Mouse (Mus musculus) limb, embryonic 11.5 days (tissue): ENCODE measurements around the gene Pde10a. TPM values are rescaled to one million over a fixed set of nuclear protein-coding genes. Genes with fewer than 3 reads are reported as not detected.

ENCODE experiments used
- ATAC-seq: fragments of 200-750 bp; cut with Nextera tagmentation; 2 replicates; pipeline ENCODE4 v1.8.0; 2017; ENCODE audit warnings: low read depth; ENCODE audit not compliant: insufficient number of reproducible peaks, low FRiP score, low TSS enrichment
- DNase-seq: peaks from one replicate; pipeline ENCODE4 v3.0.0-alpha.2; 2015; ENCODE audit warnings: low spot score
- H3K27ac ChIP-seq: fragments of 300-500 bp; sonication (generic); replicated peaks from 2 replicates; pipeline ENCODE4 v1.5.1; 2014; ENCODE audit warnings: low read depth, mild to moderate bottlenecking, low read length
- H3K27me3 ChIP-seq: fragments of 300-500 bp; sonication (generic); 2 replicates; pipeline ENCODE4 v1.6.1; 2014; ENCODE audit warnings: mild to moderate bottlenecking, low read length, mixed read lengths; ENCODE audit not compliant: control insufficient read depth, insufficient read depth
- H3K36me3 ChIP-seq: fragments of 300-500 bp; sonication (generic); 2 replicates; pipeline ENCODE4 v1.6.1; 2014; ENCODE audit warnings: mild to moderate bottlenecking, low read length, moderate library complexity, mixed read lengths; ENCODE audit not compliant: control insufficient read depth, insufficient read depth
- H3K4me1 ChIP-seq: fragments of 300-500 bp; sonication (generic); 2 replicates; pipeline ENCODE4 v1.6.1; 2014; ENCODE audit warnings: low read length, mixed read lengths; ENCODE audit not compliant: control insufficient read depth, insufficient read depth
- H3K4me2 ChIP-seq: fragments of 300-500 bp; sonication (generic); 2 replicates; pipeline ENCODE4 v1.6.1; 2014; ENCODE audit warnings: low read depth, mild to moderate bottlenecking, moderate library complexity; ENCODE audit not compliant: severe bottlenecking
- H3K4me3 ChIP-seq: fragments of 300-500 bp; sonication (generic); 2 replicates; pipeline ENCODE4 v1.5.1; 2014; ENCODE audit warnings: low read depth, low read length
- H3K9ac ChIP-seq: fragments of 300-500 bp; sonication (generic); 2 replicates; pipeline ENCODE4 v1.6.1; 2014; ENCODE audit warnings: mild to moderate bottlenecking, low read length
- H3K9me3 ChIP-seq: fragments of 300-500 bp; sonication (generic); 2 replicates; pipeline ENCODE4 v1.6.1; 2016; ENCODE audit warnings: low read length; ENCODE audit not compliant: control insufficient read depth
- WGBS: fragments of 180-500 bp; shearing (Covaris S2); extraction: QIAGEN DNeasy Blood & Tissue Kit; methylation state at CpG from one replicate; pipeline ENCODE4 v1.1.7; 2014; 5-methylcytosine and 5-hydroxymethylcytosine counted together
- polyA plus RNA-seq: library from polyadenylated mRNA; unstranded; fragments of >200 nt; fragmentation: Nextera tagmentation; extraction: Ambion mirVana; gene quantifications from 2 replicates; pipeline ENCODE4 v1.2.1, GENCODE M21; 2014

Pde10a gene
- polyA plus RNA-seq, 1 experiment from 2014 or later: 0.77 TPM

DNA sequence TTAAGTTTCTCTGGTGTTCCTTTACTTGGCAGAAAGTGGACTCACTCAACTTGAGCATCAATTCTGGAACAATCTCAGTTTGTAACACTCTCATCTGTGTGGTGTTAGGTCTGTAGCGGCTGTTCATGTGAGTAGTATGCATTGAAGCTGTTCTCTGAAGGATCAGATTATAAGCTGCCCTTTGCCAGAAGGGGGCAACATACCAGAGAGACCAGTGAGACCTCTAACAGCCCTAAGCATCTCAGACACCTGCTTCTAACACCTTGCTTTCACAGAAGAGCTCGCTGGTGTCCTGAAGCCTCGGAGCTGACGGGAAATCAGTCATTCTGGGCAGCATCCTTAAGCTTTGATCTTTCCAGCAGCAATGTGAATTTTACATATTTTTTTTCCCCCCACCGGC is 505.0 kb downstream of the Pde10a start:
- DNase-seq (no peak), ATAC-seq (no peak)
- WGBS: 51% methylated on average over 5 of the region's 5 CpGs
- Histone ChIP-seq H3K4me1 (no peaks in the 10 kb centered on the region), H3K9me3 (no peaks in the 10 kb centered on the region), H3K9ac (no peak overlapping the region), H3K27ac (no peak overlapping the region), H3K4me2 (no peak overlapping the region), H3K36me3 (no peaks in the 10 kb centered on the region), H3K27me3 (no peaks in the 10 kb centered on the region), H3K4me3 (no peak overlapping the region)

DNA sequence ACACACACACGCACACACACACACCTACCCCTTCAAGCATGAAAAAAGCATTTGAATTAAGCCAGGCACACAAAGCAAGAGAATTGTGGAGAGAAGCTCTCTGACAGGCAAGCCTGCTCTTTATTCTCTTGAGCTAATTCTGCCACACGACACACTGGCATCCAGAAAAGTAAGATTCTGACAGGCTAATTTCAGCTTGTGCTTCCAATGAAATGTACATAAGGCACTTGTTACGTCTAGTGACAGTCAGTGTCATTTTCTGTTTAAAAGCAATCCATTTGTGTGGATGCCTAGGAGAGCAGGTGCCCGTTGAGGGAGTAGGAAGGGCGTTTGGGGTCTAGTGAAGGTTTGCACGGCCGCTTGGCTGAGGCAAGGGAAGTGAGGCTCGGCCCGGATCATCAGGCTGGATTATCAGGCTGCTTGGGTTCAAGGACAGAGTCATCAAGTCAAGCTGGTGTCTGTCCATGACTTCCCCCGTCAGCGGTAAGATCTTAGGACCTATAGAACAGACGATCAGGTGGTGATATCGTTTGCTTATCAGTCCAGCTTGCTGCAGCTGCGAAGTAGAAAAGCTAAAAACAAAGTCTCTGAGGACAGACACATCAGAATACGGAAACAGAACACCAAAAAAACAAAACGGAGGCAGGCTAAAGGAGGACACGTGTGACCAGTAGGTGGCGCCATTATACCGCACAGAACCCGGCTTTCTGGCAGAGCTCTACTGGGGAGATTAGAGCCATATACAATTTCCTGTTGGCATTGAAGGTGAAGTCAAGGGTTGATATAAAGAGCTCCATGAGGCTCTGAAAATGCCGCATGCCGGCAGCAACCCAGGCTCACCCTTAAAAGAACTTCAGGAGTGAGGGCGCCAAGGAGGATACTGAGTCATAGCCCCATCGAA is 506.3 kb downstream of the Pde10a start:
- ATAC-seq (no peak), DNase-seq (peak; percentile 86)
- Histone ChIP-seq H3K27ac (no peak overlapping the region), H3K36me3 (no peaks in the 10 kb centered on the region), H3K9me3 (no peaks in the 10 kb centered on the region), H3K27me3 (no peaks in the 10 kb centered on the region), H3K4me3 (no peak overlapping the region), H3K9ac (no peak overlapping the region), H3K4me1 (no peaks in the 10 kb centered on the region), H3K4me2 (0 out of 2 replicates have a peak overlapping the region, but pooled peaks have one; percentile 24)
- 22% methylated on average over 24 of the region's 24 CpGs for WGBS

- no peak overlapping the region for H3K4me2 ChIP-seq
- H3K36me3 ChIP-seq: no peaks in the 10 kb centered on the region
- ATAC-seq (no peak), DNase-seq (no peak)
- WGBS: 77% methylated on average over 6 of the region's 6 CpGs
- H3K27ac ChIP-seq: no peak overlapping the region
- no peak overlapping the region for H3K9ac ChIP-seq
- H3K27me3 ChIP-seq: no peaks in the 10 kb centered on the region
- no peak overlapping the region for H3K4me3 ChIP-seq
- H3K9me3 ChIP-seq: no peaks in the 10 kb centered on the region
- H3K4me1 ChIP-seq: no peaks in the 10 kb centered on the region
These were observed 507.3 kb downstream of the Pde10a start for GRCm38 (mm10) chr17:9032362-9033044.

GRCm38 (mm10) chr17:9033511-9033910 is 508.3 kb downstream of the Pde10a start:
- no peaks in the 10 kb centered on the region for H3K36me3 ChIP-seq
- no peak for DNase-seq
- H3K4me1 ChIP-seq: no peaks in the 10 kb centered on the region
- 85% methylated on average over 5 of the region's 5 CpGs for WGBS
- H3K27me3 ChIP-seq: no peaks in the 10 kb centered on the region
- no peak overlapping the region for H3K4me2 ChIP-seq
- H3K27ac ChIP-seq: no peak overlapping the region
- no peaks in the 10 kb centered on the region for H3K9me3 ChIP-seq
- ATAC-seq: no peak
- H3K4me3 ChIP-seq: no peak overlapping the region
- H3K9ac ChIP-seq: no peak overlapping the region

GRCm38 (mm10) chr17:9035561-9036348 is 510.6 kb downstream of the Pde10a start:
- no peaks in the 10 kb centered on the region for H3K4me1 ChIP-seq
- no peak overlapping the region for H3K27ac ChIP-seq
- no peaks in the 10 kb centered on the region for H3K9me3 ChIP-seq
- whole genome bisulfite sequencing: 81% methylated on average over 8 of the region's 8 CpGs
- DNase-seq (no peak), ATAC-seq (no peak)
- H3K9ac ChIP-seq: no peak overlapping the region
- H3K4me3 ChIP-seq: no peak overlapping the region
- H3K36me3 ChIP-seq: no peaks in the 10 kb centered on the region
- H3K4me2 ChIP-seq: no peak overlapping the region
- H3K27me3 ChIP-seq: no peaks in the 10 kb centered on the region

Other genes starting within 250 kb of the Pde10a start
- 95.1 and 96.4 TPM in 2 replicates for gene Mpc1, start 242.5 kb upstream of the Pde10a start, polyA plus RNA-seq
- 43.0 and 43.4 TPM in 2 replicates for gene Sft2d1, start 214.3 kb upstream of the Pde10a start, polyA plus RNA-seq
- gene Prr18, start 187.9 kb upstream of the Pde10a start, polyA plus RNA-seq: 0.20 and 0.45 TPM in 2 replicates
- gene T2, start 169.4 kb upstream of the Pde10a start, polyA plus RNA-seq: 1.2 and 2.1 TPM in 2 replicates
- gene T, start 90.9 kb upstream of the Pde10a start, polyA plus RNA-seq: 1.1 and 1.5 TPM in 2 replicates
- gene Gm17087, start 41.6 kb downstream of the Pde10a start, polyA plus RNA-seq: not detected in 2 replicates